Mouse (Mus musculus) layer of hippocampus, postnatal 36 days (tissue): Measurements from ENCODE around the gene Sh3pxd2a. TPM values are rescaled to one million over a fixed set of nuclear protein-coding genes. Genes with fewer than 3 reads are reported as not detected.

Experiments used
- DNase-seq, 2 experiments: peaks; one replicate each; pipeline ENCODE4 v3.0.0; 2022
- microRNA-seq, 2 experiments: library from miRNA; unstranded; fragments of <30 nt; microRNA quantifications; one replicate each; pipeline ENCODE4 v1.2.0; 2021
- total RNA-seq, 2 experiments: library from RNA; stranded (reverse); gene quantifications; 2 replicates each; pipeline ENCODE4 v1.2.3; 2021

The Sh3pxd2a gene
- total RNA-seq, 2 experiments from 2014 or later: 32.8 to 38.8 TPM

DNA sequence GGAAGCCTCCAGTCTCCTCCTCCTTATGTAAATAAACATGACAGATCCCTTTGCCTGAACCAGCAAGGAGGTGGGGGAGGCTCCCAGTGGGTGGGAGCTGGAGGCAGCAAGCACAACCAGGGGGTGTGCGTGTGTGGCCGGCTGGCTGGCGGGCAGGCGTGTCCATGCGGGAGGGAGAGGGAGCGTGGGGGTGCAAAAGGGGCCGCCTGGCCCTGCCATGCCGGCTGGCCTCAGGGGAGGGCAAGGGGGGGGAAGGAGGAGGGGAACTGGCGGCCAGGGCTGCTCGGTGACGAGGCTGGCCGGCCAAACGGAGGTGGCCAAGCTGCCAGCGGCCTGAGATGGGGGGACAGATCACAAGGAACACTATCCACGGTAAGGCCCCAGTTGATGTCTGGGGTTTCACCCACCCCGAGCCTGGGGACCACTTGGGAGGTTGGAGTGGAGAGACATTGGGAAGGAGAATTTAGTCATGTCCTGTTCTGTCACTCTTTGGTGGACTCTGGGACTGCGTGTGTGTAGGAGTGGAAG, 235.4 kb downstream of the Sh3pxd2a start:
- DNase-seq: peak; percentile 45 to 61

DNA sequence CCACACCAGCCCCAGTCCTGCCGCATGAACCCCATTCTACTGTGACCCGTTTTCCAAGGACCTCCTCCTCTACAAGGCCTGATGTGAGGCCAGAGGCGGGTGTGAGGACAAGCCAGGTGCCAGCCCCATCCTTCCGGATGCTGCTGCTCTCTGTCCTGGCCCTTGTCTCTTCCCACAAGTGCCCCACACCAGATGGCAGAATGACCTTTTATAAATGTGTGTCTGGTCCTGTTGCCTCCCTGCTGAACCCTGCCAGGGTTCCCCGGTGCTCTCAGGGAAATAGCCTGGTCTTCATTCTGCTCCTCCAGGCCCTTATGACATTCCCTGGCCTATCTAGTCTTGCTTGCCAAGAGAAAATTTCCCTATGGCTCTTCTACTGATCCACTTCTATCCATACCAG, 238.4 kb downstream of the Sh3pxd2a start:
- DNase-seq: no peak

DNA sequence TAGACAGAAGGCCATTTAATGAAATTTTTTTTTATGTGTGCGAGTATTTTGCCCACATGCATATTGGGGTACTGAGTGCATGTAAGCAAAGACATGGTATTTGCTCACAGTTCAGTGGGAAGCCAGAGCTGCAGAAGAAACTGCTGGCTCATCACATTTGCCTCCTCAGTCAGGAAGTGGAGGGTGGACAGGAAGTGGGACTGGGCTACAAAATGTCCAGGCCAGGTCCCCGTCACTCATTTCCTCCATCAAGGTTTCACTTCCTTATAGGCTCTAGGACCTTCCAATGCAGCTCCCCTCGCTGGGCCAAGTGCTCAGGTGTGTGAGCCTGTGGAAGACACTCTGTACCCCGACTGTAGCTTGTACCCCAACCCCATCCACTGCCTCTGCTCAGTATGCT, 239.5 kb downstream of the Sh3pxd2a start:
- no peak for DNase-seq

DNA sequence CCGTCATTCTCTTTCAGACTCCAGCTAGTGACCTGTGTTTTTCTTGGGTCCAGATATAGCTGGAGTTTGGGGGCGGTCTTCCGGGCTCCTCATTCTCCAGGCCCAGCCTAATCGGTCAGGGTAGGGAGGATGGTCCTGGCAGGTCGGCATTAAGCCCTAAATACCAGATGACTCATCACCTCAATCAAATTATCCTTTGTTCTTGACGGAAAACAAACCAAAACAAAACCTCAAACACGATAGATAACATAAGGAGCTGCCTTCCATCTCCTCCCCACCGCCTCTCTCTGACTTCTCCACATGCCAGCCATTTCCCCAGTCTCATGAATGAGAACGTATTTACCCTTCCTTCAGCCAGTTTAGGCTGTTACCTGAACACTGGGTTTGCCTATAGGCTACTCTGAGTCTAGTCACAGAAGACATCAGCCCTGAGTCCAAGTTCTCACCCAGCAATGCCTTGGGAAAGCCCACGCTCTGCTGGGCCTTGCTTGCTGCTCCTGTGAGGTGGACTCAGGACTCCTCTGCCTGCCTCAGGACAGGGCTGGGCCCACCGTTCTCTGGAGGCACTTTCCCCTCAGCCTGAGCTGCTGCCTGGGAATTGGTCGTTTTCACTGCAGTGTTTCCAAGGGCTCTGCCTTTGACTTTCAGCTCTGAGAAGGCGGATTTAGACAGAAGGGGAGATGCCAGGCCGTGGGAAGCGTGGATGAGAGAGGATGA, 241.2 kb downstream of the Sh3pxd2a start:
- DNase-seq: peak in 1 of 2 experiments; percentile 25

DNA sequence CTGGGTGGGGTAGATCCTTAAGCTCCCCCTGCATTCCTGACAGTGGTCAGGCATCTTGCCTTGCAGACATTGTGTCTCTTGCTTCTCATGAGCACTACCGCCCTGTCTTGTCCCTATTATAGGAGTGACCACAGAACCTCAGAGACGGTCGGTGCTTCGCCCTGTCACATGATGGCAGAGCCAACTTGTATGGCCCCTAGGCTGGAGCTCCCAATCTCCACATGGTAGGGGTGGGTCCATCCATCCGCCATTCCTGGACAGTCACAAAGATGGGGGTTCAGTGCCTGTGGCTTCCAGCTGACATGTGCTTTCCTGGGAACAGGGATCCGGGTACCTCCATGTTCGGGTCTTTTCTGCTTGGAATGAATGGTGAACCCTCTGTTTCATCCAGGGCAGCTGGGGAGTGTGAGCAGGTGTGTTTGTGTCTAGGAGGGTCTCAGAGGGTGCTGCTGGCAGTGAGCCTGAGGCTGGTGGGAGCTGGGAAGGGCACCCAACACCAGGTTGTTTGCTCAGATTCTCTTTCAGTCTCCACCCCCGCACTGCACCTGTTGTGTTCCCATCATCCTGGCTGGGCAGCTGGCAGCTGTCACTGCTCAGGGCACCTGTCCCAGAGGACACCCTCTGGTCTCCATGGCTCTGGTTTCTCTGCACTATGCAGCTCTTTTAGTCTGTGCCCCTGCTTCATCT, 241.9 kb downstream of the Sh3pxd2a start:
- DNase-seq: peak; percentile 28 to 34

DNA sequence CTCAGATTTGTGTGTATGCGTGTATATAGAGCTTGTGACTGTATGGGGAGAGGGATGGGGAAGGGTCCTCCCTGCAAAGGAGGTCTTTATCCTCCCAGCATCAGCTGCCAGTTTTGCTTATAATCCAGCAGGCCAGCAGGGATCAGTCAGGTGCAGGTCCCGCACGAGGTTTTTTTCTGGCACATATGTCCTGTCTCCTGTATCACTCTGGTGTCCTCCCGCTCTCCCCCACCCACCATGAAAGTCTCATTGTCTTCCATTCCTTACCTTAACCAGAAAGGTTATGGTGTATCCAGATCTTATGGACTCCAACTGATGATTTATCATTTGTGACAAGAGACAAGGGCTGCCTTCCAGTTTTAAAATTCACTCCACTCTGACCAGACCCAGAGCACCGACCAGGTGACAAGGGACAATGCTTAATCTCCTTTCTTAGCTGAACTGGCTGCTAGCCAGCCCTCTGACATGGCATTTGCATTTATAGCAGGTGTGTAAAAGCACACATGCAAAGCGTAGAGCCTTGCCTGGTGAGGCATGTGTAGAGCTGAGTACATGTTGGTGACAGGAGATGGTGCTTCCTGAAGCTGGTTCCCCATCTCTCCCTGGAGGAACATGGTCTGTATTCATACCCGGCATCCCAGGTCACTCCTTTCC, 242.6 kb downstream of the Sh3pxd2a start:
- DNase-seq: no peak

DNA sequence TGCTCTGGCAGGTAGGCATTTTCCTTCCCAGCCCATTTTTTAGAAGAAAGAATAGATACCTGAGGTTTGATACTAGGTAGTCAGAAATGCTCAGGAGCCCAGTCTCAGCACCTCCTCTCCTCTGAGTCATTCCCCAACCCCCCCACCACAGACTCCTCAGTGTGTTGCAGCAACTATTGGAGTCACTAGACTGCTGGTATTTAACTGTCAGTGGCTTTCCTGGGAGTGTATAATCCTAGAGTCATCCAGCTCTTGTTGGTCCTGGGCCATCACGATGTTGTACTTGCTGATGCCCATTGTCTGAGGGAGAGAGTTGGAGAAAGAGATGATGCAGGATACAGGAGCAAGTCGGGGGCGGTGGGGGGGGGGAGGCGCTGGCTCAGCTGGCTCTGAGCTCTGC, 243.2 kb downstream of the Sh3pxd2a start:
- no peak for DNase-seq

DNA sequence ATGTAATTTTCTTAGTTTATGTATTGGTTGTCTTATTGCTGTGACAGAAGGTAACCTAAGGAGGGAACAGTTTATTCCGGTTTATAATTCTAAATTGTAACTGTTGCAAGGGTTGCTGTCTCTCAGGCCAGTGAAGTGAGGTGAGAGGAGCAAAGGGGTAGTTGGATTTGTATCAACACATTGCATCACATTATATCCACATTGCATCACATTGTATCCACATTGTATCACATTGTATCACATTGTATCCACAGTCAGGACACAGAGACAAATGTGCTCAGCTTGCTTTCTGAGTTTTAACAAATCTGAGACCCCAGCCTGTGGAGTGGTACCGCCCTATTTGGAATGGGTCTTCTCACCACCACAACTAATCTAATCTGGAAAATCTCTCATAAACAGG, 244.0 kb downstream of the Sh3pxd2a start:
- DNase-seq: no peak

DNA sequence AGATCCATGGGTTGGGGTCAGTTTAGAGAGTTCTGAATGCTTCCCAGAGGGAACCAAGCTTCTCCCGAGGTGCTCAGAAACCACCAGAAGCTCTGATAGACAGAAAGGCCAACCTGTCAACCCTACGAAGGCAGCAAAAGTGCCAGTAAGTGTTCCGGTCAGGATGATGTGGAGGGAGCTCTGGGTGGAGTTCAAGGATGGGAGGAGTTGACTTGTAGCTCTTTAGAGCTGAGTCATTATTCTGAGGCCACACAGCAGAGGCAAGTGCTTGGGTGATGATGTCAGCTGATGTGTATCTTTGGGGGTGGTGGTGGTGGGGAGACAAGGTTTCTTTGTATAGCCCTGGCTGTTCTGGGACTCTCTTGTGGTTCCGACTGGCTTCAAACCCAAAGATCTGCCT, 244.6 kb downstream of the Sh3pxd2a start:
- DNase-seq: no peak

DNA sequence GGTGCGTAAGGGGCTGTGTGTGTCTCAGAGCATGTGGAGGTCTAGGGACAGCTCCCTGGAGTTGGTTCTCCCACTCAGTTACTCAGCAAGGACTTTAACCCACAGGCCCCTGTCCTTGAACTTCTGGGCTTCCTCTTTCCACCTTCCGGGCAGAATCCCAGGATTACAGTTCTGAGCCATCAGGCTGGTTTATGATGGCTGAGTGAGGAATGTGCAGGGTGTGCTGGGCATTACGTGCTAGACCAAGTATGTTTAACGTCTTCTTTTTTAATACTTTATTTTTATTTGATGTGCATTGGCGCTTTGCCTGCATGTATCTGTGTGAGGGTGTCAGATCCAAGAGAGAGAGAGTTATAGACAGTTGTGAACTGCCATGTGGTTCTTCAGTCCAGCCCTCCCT, 247.4 kb downstream of the Sh3pxd2a start:
- DNase-seq: no peak

DNA sequence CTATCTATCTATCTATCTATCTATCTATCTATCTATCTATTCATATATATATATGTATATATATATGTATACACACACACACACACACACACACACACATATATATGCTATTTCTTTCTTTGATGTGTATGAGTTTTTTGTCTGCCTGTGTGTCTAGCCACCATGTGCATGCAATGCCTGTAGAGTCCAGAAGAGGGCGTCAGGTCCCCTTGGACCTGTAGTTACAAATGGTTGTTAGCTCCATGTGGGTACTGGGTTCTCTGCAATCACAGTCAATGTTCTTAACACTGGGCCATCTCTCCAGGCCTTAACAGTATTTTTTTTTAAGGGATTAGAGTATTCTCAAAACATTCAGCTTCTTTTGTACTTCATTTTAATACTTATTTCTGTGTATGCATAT, 250.7 kb downstream of the Sh3pxd2a start:
- no peak for DNase-seq

DNA sequence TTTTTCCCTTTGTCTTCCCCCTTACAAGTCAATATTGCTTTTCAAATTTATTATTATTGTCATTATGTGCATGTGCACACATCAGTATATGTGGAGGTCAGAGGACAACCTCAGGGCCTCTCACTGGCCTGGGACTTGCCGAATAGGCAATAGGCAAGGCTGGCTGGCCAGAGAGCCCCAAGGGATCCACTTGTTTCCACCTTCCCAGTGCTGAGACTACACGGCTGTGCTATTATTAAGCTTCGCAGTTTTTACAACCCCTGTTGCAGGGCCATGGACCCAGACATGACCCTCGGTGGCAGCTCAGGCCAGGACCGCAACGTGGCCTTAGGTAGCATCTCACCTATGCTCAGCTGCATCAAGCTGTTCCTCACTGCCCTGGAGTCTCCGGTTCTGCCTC, 251.8 kb downstream of the Sh3pxd2a start:
- no peak for DNase-seq

DNA sequence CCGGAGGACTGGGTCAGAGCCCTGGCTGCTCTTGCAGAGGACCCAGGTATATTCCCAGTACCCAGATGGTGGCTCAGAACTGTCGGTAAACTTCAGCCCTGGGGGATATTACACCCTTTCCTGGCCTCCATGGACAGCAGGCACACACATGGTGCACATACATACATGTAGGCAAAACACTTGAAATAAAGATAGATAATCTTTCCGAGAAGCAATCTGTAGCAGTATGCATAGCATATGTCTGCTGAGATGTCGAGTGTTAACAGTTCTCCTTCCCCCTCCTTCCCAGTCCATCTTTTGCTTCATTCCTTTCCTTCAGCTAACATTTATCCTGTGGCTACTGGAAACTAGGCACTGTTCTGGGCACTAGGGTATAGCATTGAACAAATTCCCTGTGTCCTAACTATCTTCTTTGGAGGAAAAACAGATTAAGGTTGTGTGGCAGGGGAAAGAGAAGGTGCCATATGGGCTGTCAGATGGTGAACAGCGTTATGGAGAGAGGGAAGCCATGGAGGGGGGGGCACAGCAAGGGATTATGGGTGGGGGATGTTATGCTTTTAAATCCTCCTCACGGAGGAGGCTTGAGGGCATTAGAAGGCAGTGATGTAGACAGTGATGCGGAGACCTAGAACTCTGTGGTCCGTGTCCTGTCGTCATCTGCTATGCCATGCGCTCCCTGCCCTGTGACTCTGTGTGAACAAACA, 252.4 kb downstream of the Sh3pxd2a start:
- DNase-seq: peak; percentile 46 to 48

DNA sequence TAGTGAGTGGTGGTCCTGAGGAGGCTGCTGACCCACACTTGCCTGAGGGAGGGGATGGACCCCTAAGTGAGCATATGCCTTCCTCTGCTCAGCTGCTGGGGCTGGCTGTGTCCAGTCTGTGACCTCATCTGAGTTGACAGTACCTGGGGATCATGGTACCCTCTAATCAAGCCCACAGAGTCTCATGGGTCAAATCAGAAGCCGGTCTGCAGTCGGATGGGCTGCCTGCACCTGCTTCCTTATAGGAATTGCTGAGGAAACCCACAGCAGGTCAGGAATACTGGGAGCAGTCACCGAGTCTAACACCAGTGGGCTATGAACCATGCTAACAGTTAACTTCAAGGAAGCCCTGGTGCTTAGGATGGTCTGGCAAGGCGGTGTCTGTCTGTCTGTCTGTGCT, 253.8 kb downstream of the Sh3pxd2a start:
- DNase-seq: no peak

Small RNA genes within 50 kb of the gene (microRNA-seq; reads per million reads assigned to microRNA genes)
- 0 to 0.85 reads per million in 2 experiments for gene Mir6995

Other genes starting within 250 kb of the Sh3pxd2a start
- 10 to 100 TPM; 18.7 to 23.0 TPM for gene Stn1, start 73.1 kb upstream of the Sh3pxd2a start, total RNA-seq
- gene Slk, start 115.3 kb upstream of the Sh3pxd2a start, total RNA-seq: 10 to 100 TPM; 65.2 to 68.6 TPM
- gene Col17a1, start 227.7 kb upstream of the Sh3pxd2a start, total RNA-seq: under 1 TPM in 1 of 2 experiments, not detected in 1; 0.17 TPM